Comparison of ENCODE assay signal across 24 mouse cellular contexts in the genomic region with DNA sequence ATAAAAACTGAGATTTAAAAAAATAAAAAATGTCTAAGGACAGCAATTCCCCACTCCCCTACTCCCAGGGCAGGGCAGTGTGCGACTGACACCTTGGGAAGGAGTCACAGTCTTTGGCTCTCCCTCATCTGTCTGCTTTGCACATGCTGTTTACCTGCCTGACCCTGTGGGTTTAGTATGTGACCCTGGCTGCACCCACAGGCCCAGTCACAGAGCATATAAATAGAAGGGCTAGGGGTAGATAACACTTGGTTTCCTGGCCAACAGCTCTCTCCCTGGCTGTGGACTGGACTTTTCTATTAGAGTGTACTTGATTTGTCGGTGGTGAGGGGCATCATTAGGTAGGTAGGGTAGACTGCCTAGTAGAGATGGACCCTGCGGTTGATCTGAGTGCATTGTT. TPM values are rescaled to one million over a fixed set of nuclear protein-coding genes. Genes with fewer than 3 reads are reported as not detected.
DNase-seq lines count a peak whose midpoint lies in the region; ATAC-seq and TF ChIP-seq lines count a peak whose summit lies in the region.
"Had no signal": no experiment of that assay in that cellular context is flagged by ENCODE, and none has a peak within 500 bp of the region (broad histone marks: within the 10 kb centered on the region; RNA-seq: fewer than 3 reads in every experiment).

No protein-coding gene starts in this region.

- no peak for TF ChIP-seq CTCF in lung, adult 2 months (IDR thresholded peaks at IDR 0.05; ENCODE audit: insufficient read depth, low read length)

- intact Hi-C loops in heart, postnatal 36 days (cut with DNase I): no loop called here

- H3K27ac ChIP-seq in heart, embryonic 12.5 days (ENCODE audit: poor library complexity, severe bottlenecking): peak overlapping the region; percentile 39; the same call in 1 of the 2 replicates
- no peak overlapping the region for H3K27ac ChIP-seq in liver, embryonic 12.5 days
- H3K27ac ChIP-seq in neural tube, embryonic 13.5 days (replicated peaks): peak overlapping the region; percentile 9; the same call in 1 of the 2 replicates
- peak overlapping the region; percentile 34; the same call in 1 of the 2 replicates for H3K27ac ChIP-seq in midbrain, embryonic 16.5 days (ENCODE audit: low read length)
- H3K27ac ChIP-seq: embryonic facial prominence, embryonic 12.5 days; kidney, embryonic 15.5 days; lung, embryonic 15.5 days; stomach, embryonic 15.5 days had no signal

- no peak for DNase-seq in heart, postnatal 36 days
- no peak for DNase-seq in liver
- DNase-seq in neural tube, embryonic 10.5 days (ENCODE audit: extremely low spot score, low spot score): no peak
- no peak for DNase-seq in lung, adult 2 months
- DNase-seq: adrenal gland, adult 8-10 months; cerebellum, adult 11-12 months; cerebellum, postnatal 14 days; gastrocnemius, postnatal 36 days; kidney, adult 11 months; kidney, postnatal 36 days; lung, postnatal 36 days; thymus, postnatal 25 days had no signal

- no peak for TF ChIP-seq POLR2A in lung, adult 2 months (IDR thresholded peaks at IDR 0.05; ENCODE audit: borderline replicate concordance, extremely low read depth, low read depth, low read length)

- peaks cover 49% of the 10 kb centered on the region for H3K4me1 ChIP-seq in heart, embryonic 12.5 days (replicated peaks)
- H3K4me1 ChIP-seq in liver, embryonic 12.5 days: peaks cover 56% of the 10 kb centered on the region
- H3K4me1 ChIP-seq in neural tube, embryonic 13.5 days (replicated peaks): peaks cover 69% of the 10 kb centered on the region
- peaks cover 56% of the 10 kb centered on the region for H3K4me1 ChIP-seq in midbrain, embryonic 16.5 days (ENCODE audit: control insufficient read depth, insufficient read depth, low read length)
- H3K4me1 ChIP-seq in lung, adult 2 months (ENCODE audit: control insufficient read depth, insufficient read depth, low read length): peaks cover 8% of the 10 kb centered on the region

- peak overlapping the region; percentile 11; the same call in 1 of the 2 replicates for H3K9ac ChIP-seq in heart, embryonic 12.5 days
- no peak overlapping the region for H3K9ac ChIP-seq in liver, embryonic 12.5 days
- H3K9ac ChIP-seq in neural tube, embryonic 13.5 days: no peak overlapping the region
- H3K9ac ChIP-seq in midbrain, embryonic 16.5 days (ENCODE audit: low read depth, low read length): no peak overlapping the region
- H3K9ac ChIP-seq: embryonic facial prominence, embryonic 12.5 days; kidney, embryonic 15.5 days; lung, embryonic 15.5 days; stomach, embryonic 15.5 days had no signal

- no peak overlapping the region for H3K4me3 ChIP-seq in heart, embryonic 12.5 days
- no peak overlapping the region for H3K4me3 ChIP-seq in liver, embryonic 12.5 days
- H3K4me3 ChIP-seq in neural tube, embryonic 13.5 days: no peak overlapping the region
- H3K4me3 ChIP-seq in midbrain, embryonic 16.5 days (ENCODE audit: low read depth, low read length): no peak overlapping the region
- no peak overlapping the region for H3K4me3 ChIP-seq in lung, adult 2 months (replicated peaks; ENCODE audit: extremely low read depth, low read depth, low read length)
- H3K4me3 ChIP-seq: embryonic facial prominence, embryonic 12.5 days; kidney, embryonic 15.5 days; lung, embryonic 15.5 days; myocyte; neural tube, embryonic 15.5 days; stomach, embryonic 15.5 days had no signal

- no peak overlapping the region for H3K4me2 ChIP-seq in heart, embryonic 12.5 days
- no peak overlapping the region for H3K4me2 ChIP-seq in liver, embryonic 12.5 days
- no peak overlapping the region for H3K4me2 ChIP-seq in neural tube, embryonic 13.5 days
- no peak overlapping the region for H3K4me2 ChIP-seq in midbrain, embryonic 16.5 days (ENCODE audit: low read length)
- H3K4me2 ChIP-seq: embryonic facial prominence, embryonic 12.5 days; kidney, embryonic 15.5 days; lung, embryonic 15.5 days; stomach, embryonic 15.5 days had no signal

- peaks cover 9% of the 10 kb centered on the region; the same call in 1 of the 2 replicates for H3K9me3 ChIP-seq in heart, embryonic 12.5 days (replicated peaks)
- 0 out of 2 replicates have a peak, but pooled peaks cover 8% of the 10 kb centered on the region for H3K9me3 ChIP-seq in liver, embryonic 12.5 days (replicated peaks)
- no peaks in the 10 kb centered on the region for H3K9me3 ChIP-seq in neural tube, embryonic 13.5 days
- no peaks in the 10 kb centered on the region for H3K9me3 ChIP-seq in midbrain, embryonic 16.5 days (replicated peaks; ENCODE audit: control insufficient read depth, low read length, poor library complexity, severe bottlenecking)
- H3K9me3 ChIP-seq: lung, embryonic 15.5 days; neural tube, embryonic 15.5 days; stomach, embryonic 15.5 days had no signal

- 62% methylated on average over 3 of the region's 3 CpGs for WGBS in heart, embryonic 12.5 days
- WGBS in liver, embryonic 12.5 days (ENCODE audit: insufficient replicate concordance): 65% methylated on average over 3 of the region's 3 CpGs
- 90% methylated on average over 3 of the region's 3 CpGs for WGBS in neural tube, embryonic 13.5 days
- 93% methylated on average over 3 of the region's 3 CpGs for WGBS in midbrain, embryonic 16.5 days
- 85% methylated on average over 3 of the region's 3 CpGs for WGBS in lung, adult 2 months

- no peak for ATAC-seq in heart, embryonic 12.5 days (ENCODE audit: insufficient number of reproducible peaks, low FRiP score)
- ATAC-seq in liver, embryonic 12.5 days: peak; percentile 57
- ATAC-seq in neural tube, embryonic 13.5 days (ENCODE audit: low read depth): no peak
- ATAC-seq in midbrain, embryonic 16.5 days: 0 out of 2 replicates have a peak, but pooled peaks have one; percentile 23
- ATAC-seq: activated CD4-positive, CD25-positive, alpha-beta regulatory T cell, adult 4 months had no signal

- H3K27me3 ChIP-seq in heart, embryonic 12.5 days (replicated peaks): no peaks in the 10 kb centered on the region
- no peaks in the 10 kb centered on the region for H3K27me3 ChIP-seq in liver, embryonic 12.5 days (replicated peaks)
- H3K27me3 ChIP-seq in neural tube, embryonic 13.5 days: no peaks in the 10 kb centered on the region
- H3K27me3 ChIP-seq in midbrain, embryonic 16.5 days (ENCODE audit: control insufficient read depth, insufficient read depth, low read depth, low read length): no peaks in the 10 kb centered on the region
- H3K27me3 ChIP-seq: embryonic facial prominence, embryonic 12.5 days; kidney, embryonic 15.5 days; lung, embryonic 15.5 days; neural tube, embryonic 15.5 days; stomach, embryonic 15.5 days had no signal

- peaks cover 13% of the 10 kb centered on the region for H3K36me3 ChIP-seq in heart, embryonic 12.5 days
- peaks cover 17% of the 10 kb centered on the region for H3K36me3 ChIP-seq in liver, embryonic 12.5 days
- H3K36me3 ChIP-seq in neural tube, embryonic 13.5 days: peaks cover 17% of the 10 kb centered on the region
- H3K36me3 ChIP-seq in midbrain, embryonic 16.5 days (ENCODE audit: control insufficient read depth, insufficient read depth, low read length): peaks cover 7% of the 10 kb centered on the region

RNA-seq across cellular contexts. Expression of gene Fyn, which starts 19.5 kb away (rescaled TPM):
- polyA plus RNA-seq in heart, embryonic 12.5 days (2016; fragmentation: Nextera tagmentation; extraction: Ambion mirVana): 18.0 and 18.7 TPM in 2 replicates
- total RNA-seq in heart, postnatal 36 days (2021): 10 to 100 TPM; 32.1 to 35.1 TPM
- polyA plus RNA-seq in liver, embryonic 12.5 days (2016; fragmentation: Nextera tagmentation; extraction: Ambion mirVana): 15.1 and 15.7 TPM in 2 replicates
- 71.6 and 74.9 TPM in 2 replicates for polyA plus RNA-seq in neural tube, embryonic 13.5 days (2015; fragmentation: Nextera tagmentation; extraction: Ambion mirVana)
- polyA plus RNA-seq in midbrain, embryonic 16.5 days (2015; fragmentation: Nextera tagmentation; extraction: Ambion mirVana): 71.2 and 71.3 TPM in 2 replicates
- 26.0 and 29.2 TPM in 2 replicates for polyA plus RNA-seq in lung, adult 2 months (2012; rRNA removed)
- total RNA-seq: MEL had no signal

Comparison
In these comparisons a context has a peak if more than half of its experiments do, and no peak if none do; other contexts are left out.
1. ATAC-seq: peak in liver, embryonic 12.5 days (single experiment) and midbrain, embryonic 16.5 days (single experiment); none in heart, embryonic 12.5 days (single experiment) and neural tube, embryonic 13.5 days (single experiment).